Mouse (Mus musculus) cerebellum, postnatal 14 days (tissue): ENCODE measurements around the gene Tmem192.
"Not testable (repeated sequence)": the region's sequence is repeated elsewhere in the genome, so short reads cannot be mapped to it uniquely, and the experiment has no call there.

Experiments
- DNase-seq, 2 experiments: peaks; one replicate each; pipeline ENCODE4 v3.0.0; 2021; ENCODE audit warnings: mixed read lengths in 2 of 2

The Tmem192 gene

DNA sequence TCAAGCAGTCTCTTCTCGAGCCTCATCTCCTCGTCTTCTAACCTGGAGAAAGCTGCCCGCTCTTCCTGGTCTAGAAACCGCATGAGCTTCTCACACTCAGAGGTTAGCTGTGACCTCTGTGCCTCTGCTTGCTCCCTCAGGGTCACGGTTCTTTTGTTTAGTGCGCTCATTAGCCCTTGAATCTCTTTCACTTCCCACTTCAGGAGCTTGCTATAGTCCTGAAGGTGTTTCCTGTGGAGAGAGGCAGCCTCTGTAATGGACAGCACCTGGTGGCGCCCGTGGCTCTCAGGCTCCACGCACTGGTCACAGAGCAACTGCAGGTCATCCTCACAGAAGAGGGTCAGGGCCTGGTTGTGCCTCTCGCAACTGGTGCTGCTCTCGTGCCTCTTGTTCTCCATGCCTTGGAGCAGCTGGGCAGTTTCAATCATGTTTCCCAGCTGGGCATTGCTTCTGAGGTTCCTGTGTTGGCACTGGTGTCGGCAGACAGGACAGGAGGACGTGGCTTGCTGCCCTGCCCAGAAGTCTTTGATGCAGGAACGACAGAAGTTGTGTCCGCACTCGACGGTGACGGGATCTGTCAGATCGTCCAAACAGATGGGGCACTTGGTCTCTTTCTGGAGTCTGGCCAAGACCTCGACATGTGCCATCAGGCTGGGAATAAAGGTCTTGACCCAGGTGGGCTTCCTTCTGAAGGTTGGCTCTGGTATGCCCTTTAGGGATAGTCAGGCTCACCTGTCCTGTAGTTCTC, 36.3 kb downstream of the Tmem192 start:
- peak; percentile 42 to 49 for DNase-seq

DNA sequence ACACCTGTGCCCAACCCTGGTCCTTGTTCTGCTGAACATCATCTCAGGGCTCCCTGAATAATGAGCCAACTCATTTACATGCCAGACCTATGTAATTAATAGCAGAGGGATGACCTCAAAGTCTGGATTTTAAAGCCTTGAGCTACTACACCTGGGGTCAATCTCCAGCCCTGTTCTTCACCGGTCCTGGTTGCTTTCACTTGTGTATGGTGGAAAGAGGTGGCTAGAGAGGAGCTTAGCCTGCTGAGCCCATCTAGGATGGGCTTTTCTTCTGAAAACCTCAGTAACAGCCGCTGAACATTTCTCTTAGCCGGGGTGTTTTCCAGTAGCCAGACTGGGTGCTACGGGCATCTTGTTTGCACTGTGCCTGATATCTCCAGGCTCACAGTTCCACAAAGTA, 40.7 kb downstream of the Tmem192 start, which contains the start of gene Trim75:
Gene Trim75 (minus strand): TSS at position 101 of the 400 bp plus-strand sequence.
- DNase-seq = no peak

DNA sequence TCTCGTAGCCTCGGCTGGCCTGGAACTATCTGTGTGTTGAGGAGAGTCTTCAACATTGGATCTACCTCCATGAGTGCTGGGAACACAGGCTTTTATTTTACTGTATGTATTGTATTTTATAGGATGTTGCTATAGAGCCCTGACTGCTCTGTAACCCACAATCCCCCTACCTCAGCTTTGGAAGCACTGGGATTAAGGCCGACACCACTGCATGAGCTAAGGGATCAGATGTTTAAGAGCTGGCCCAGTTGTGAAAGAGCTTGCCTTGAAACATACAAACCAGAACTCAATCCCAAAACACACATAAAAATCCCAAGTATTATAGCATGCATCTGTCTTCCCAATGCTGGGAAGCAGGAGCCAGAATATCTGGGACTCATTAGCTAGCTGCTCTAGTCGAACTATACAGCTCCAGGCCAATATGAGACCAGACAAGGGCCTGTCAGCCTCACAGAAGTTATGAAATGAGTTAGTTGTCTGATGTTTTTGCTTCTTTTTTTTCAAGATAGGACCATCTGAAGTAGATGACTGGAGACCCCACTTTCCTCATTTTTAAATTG, 51.9 kb downstream of the Tmem192 start:
- DNase-seq = no peak

DNA sequence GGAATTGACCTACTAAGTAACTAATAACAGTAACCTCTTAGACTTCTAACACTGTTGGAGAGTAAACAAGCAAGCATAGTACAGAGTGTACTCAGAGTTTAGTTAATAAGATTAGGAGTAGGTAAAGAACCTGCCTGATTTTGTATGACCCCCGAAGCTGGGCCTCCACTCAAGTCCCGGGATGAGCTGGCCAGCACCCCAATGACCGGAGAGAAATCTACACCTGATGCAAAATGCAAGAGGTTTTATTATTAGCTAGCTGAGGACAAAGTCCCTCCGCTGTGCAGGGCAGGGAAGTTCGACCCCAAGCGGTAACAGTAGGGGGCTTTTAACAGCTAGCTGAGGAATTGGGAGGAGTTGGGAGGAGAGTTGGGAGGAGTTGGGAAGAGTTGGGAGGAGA, 60.6 kb downstream of the Tmem192 start:
- not testable (repeated sequence) for DNase-seq

DNA sequence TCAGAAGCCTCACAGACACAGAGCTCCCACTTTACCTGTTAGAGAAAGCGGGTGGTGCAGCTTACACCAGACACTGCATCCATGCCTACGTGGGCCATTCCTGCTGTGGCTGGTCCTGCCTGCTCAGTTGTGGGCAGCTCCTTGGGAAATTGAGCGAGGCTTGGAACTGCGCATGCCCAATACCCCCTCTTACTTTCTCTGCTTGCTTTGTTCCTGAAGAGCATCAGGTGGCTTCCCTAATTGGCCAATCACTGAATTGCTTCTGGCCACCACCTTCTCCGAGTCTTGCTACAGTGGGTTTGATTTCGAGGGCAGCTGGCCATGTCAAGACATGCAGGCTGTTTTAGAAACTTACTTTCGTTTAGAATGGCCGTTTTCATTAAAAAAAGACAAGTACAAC, 71.4 kb downstream of the Tmem192 start, which contains the start of the genes Trim61 and Trim60:
Gene Trim61 (minus strand): TSS at position 101 of the 400 bp plus-strand sequence.
Gene Trim60 (minus strand): TSS at position 162 of the 400 bp plus-strand sequence.
- no peak for DNase-seq
